Mouse (Mus musculus): ENCODE data around the gene Sipa1l2. TPM values are rescaled to one million over a fixed set of nuclear protein-coding genes. Genes with fewer than 3 reads are reported as not detected.

Sipa1l2 gene
- polyA plus RNA-seq, 2 experiments: 0.47 to 0.69 TPM

GRCm38 (mm10) chr8:125550567-125550966 is 19.0 kb downstream of the Sipa1l2 start:
- H3K9me3 ChIP-seq (ENCODE audit: control insufficient read depth, low read length): no peaks in the 10 kb centered on the region
- 53% methylated on average over 4 of the region's 4 CpGs for WGBS (ENCODE audit: insufficient replicate concordance)

GRCm38 (mm10) chr8:125547296-125547695 is 22.3 kb downstream of the Sipa1l2 start:
- DNase-seq (ENCODE audit: low read depth in 3 of 3, low spot score in 3 of 3): no peak
- Histone ChIP-seq H3K4me1 (replicated peaks; ENCODE audit: control insufficient read depth in 2 of 2, insufficient read depth in 2 of 2, low read length in 1 of 2) (0 out of 4 replicates have a peak, but pooled peaks cover 0 to 6% of the 10 kb centered on the region in 2 experiments), H3K27me3 (ENCODE audit: control insufficient read depth, insufficient read depth, low read length) (no peaks in the 10 kb centered on the region), H3K36me3 (replicated peaks; ENCODE audit: control insufficient read depth, insufficient read depth, low read depth) (no peaks in the 10 kb centered on the region), H3K4me3 (ENCODE audit: insufficient read depth in 1 of 2, low read depth in 2 of 2, low read length in 2 of 2) (no peak overlapping the region), H3K27ac (no peak overlapping the region), H3K9ac (replicated peaks) (no peak overlapping the region), H3K9me3 (ENCODE audit: control insufficient read depth, low read length) (no peaks in the 10 kb centered on the region), H3K4me2 (ENCODE audit: low read depth) (no peak overlapping the region)
- TF ChIP-seq CTCF (IDR thresholded peaks at IDR 0.05; ENCODE audit: low read depth) (no peak), EP300 (IDR thresholded peaks at IDR 0.05; ENCODE audit: low read depth) (no peak)
- WGBS (ENCODE audit: insufficient replicate concordance): 52% methylated on average over 3 of the region's 3 CpGs
- no peak for ATAC-seq (ENCODE audit: insufficient read depth)

More at GRCm38 (mm10) chr8:125550567-125550966, 19.0 kb downstream of the Sipa1l2 start:
- no peak overlapping the region for H3K4me2 ChIP-seq (ENCODE audit: low read depth)
- H3K27ac ChIP-seq: no peak overlapping the region
- 0 out of 4 replicates have a peak, but pooled peaks cover 0 to 6% of the 10 kb centered on the region in 2 experiments for H3K4me1 ChIP-seq (replicated peaks; ENCODE audit: control insufficient read depth in 2 of 2, insufficient read depth in 2 of 2, low read length in 1 of 2)
- DNase-seq (ENCODE audit: low read depth in 3 of 3, low spot score in 3 of 3): no peak
- no peak overlapping the region for H3K4me3 ChIP-seq (ENCODE audit: insufficient read depth in 1 of 2, low read depth in 2 of 2, low read length in 2 of 2)
- no peak overlapping the region for H3K9ac ChIP-seq (replicated peaks)
- TF ChIP-seq CTCF (IDR thresholded peaks at IDR 0.05; ENCODE audit: low read depth) (no peak), EP300 (IDR thresholded peaks at IDR 0.05; ENCODE audit: low read depth) (no peak)
- no peaks in the 10 kb centered on the region for H3K27me3 ChIP-seq (ENCODE audit: control insufficient read depth, insufficient read depth, low read length)
- H3K36me3 ChIP-seq (replicated peaks; ENCODE audit: control insufficient read depth, insufficient read depth, low read depth): no peaks in the 10 kb centered on the region
- ATAC-seq (ENCODE audit: insufficient read depth): no peak

GRCm38 (mm10) chr8:125545866-125546265 is 23.7 kb downstream of the Sipa1l2 start:
- TF ChIP-seq EP300 (IDR thresholded peaks at IDR 0.05; ENCODE audit: low read depth) (no peak), CTCF (IDR thresholded peaks at IDR 0.05; ENCODE audit: low read depth) (no peak)
- H3K9me3 ChIP-seq (ENCODE audit: control insufficient read depth, low read length): no peaks in the 10 kb centered on the region
- H3K4me3 ChIP-seq (ENCODE audit: insufficient read depth in 1 of 2, low read depth in 2 of 2, low read length in 2 of 2): no peak overlapping the region
- peaks cover 0 to 8% of the 10 kb centered on the region in 2 experiments; a peak in 1 of 4 replicates for H3K4me1 ChIP-seq (replicated peaks; ENCODE audit: control insufficient read depth in 2 of 2, insufficient read depth in 2 of 2, low read length in 1 of 2)
- WGBS (ENCODE audit: insufficient replicate concordance): 71% methylated on average over 9 of the region's 9 CpGs
- H3K36me3 ChIP-seq (replicated peaks; ENCODE audit: control insufficient read depth, insufficient read depth, low read depth): no peaks in the 10 kb centered on the region
- H3K27ac ChIP-seq: no peak overlapping the region
- H3K27me3 ChIP-seq (ENCODE audit: control insufficient read depth, insufficient read depth, low read length): no peaks in the 10 kb centered on the region
- H3K4me2 ChIP-seq (ENCODE audit: low read depth): no peak overlapping the region
- no peak overlapping the region for H3K9ac ChIP-seq (replicated peaks)
- ATAC-seq (ENCODE audit: insufficient read depth) (no peak), DNase-seq (ENCODE audit: low read depth in 3 of 3, low spot score in 3 of 3) (no peak)

DNA sequence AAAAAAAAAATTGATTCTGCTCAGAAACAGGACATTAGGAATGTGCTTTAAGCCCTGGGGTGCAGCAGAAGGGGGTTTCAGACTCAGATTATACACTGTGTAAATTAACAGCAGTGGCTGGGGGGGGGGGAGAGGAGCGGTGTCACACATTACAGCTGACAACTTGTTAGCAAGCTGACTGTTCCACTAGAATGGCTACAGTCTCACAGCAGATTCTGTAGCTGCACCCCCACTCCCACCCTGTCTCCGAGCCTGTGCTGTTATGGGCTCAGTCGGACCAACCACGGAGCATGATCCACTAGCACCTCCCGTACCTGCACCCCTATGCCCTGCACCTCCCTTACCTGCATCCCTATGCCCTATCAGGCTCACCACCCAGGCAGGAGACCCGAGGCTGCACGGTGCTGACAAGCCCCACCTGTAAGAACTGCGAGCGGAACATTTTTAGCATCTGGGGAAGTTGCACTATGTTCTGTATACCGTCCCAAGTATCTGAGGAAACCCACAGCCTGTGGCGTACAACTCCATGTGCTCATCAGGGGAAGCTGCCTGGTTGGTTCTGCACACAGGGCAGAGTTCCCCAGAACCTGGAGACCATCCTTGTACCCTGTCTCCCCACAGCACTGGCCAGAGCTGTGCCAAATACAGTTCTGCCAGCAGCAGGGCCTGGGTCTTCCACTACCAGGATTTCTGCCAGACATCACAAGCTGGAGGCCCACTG is 26.6 kb downstream of the Sipa1l2 start:
- no peak overlapping the region for H3K4me2 ChIP-seq (ENCODE audit: low read depth)
- no peak for TF ChIP-seq EP300 (IDR thresholded peaks at IDR 0.05; ENCODE audit: low read depth)
- TF ChIP-seq CTCF (IDR thresholded peaks at IDR 0.05; ENCODE audit: low read depth): no peak
- peaks cover 0 to 8% of the 10 kb centered on the region in 2 experiments; a peak in 1 of 4 replicates for H3K4me1 ChIP-seq (replicated peaks; ENCODE audit: control insufficient read depth in 2 of 2, insufficient read depth in 2 of 2, low read length in 1 of 2)
- ATAC-seq (ENCODE audit: insufficient read depth): no peak
- WGBS (ENCODE audit: insufficient replicate concordance): 43% methylated on average over 11 of the region's 11 CpGs
- no peaks in the 10 kb centered on the region for H3K9me3 ChIP-seq (ENCODE audit: control insufficient read depth, low read length)
- no peak overlapping the region for H3K27ac ChIP-seq
- DNase-seq (ENCODE audit: low read depth in 3 of 3, low spot score in 3 of 3): no peak
- no peak overlapping the region for H3K4me3 ChIP-seq (ENCODE audit: insufficient read depth in 1 of 2, low read depth in 2 of 2, low read length in 2 of 2)
- H3K27me3 ChIP-seq (ENCODE audit: control insufficient read depth, insufficient read depth, low read length): no peaks in the 10 kb centered on the region
- no peak overlapping the region for H3K9ac ChIP-seq (replicated peaks)
- no peaks in the 10 kb centered on the region for H3K36me3 ChIP-seq (replicated peaks; ENCODE audit: control insufficient read depth, insufficient read depth, low read depth)
